Mouse (Mus musculus): ENCODE results near the gene Strip2. TPM values are rescaled to one million over a fixed set of nuclear protein-coding genes. Genes with fewer than 3 reads are reported as not detected.
A peak's percentile ranks its signal among the peaks of the same experiment; 100 is the strongest.

The Strip2 gene
- total and polyA plus RNA-seq, 3 experiments, result 0.42 to 1.4 (median 1.3) TPM

DNA sequence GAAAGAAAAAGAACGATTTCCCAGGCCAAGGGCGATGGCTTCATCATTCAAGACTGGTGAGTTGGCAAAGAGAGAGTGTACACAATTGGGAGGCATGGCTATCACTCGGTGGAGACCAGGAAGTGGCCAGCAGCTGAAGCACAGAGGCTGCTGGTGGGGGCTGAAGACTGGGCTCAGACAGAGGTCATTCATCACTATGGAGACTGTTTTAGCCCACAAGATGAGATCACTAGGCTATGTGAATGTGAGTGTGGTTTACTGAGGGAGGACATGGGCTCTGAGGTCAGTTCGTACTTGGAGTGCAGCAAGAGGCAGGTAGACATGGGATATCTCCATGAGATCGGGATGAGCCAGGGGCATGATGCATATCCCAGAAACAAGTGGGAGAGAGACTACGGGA is 63.6 kb downstream of the Strip2 start:
- in situ Hi-C loops (cut with MboI; ENCODE audit: low pct_ligation_motif_present, low pct_unique_long_range_greater_than_20kb, low sequenced_read_pairs), result no loop called here
- no peak for DNase-seq (ENCODE audit: extremely low read depth)
- no peak for TF ChIP-seq ZKSCAN1 (IDR thresholded peaks at IDR 0.05; ENCODE audit: borderline replicate concordance, low read depth, low read length)
- no peak for TF ChIP-seq TCF12 (IDR thresholded peaks at IDR 0.05; ENCODE audit: low read depth, low read length)
- no peak for TF ChIP-seq ZNF384 (IDR thresholded peaks at IDR 0.05; ENCODE audit: low read depth, low read length)
- TF ChIP-seq NELFE (IDR thresholded peaks at IDR 0.05; ENCODE audit: low read depth, low read length), result no peak
- no peak for TF ChIP-seq MAZ (IDR thresholded peaks at IDR 0.05; ENCODE audit: low read depth, low read length)
- no peak for TF ChIP-seq IRF4 (IDR thresholded peaks at IDR 0.05; ENCODE audit: low read depth, low read length)
- TF ChIP-seq GABPA (IDR thresholded peaks at IDR 0.05; ENCODE audit: insufficient replicate concordance, low read depth, low read length), result no peak
- TF ChIP-seq CHD1 (IDR thresholded peaks at IDR 0.05; ENCODE audit: low read depth, low read length), result no peak
- no peak for TF ChIP-seq EP300 (IDR thresholded peaks at IDR 0.05; ENCODE audit: low read length)
- TF ChIP-seq POLR2AphosphoS2 (IDR thresholded peaks at IDR 0.05; ENCODE audit: low read depth, low read length), result no peak
- no peak for TF ChIP-seq ETS1 (conservative IDR thresholded peaks at IDR 0.05; ENCODE audit: low read depth, low read length)
- Histone ChIP-seq H3K27me3 (replicated peaks) (peaks cover under 1% of the 10 kb centered on the region), H3K27ac (ENCODE audit: insufficient read depth, low read depth) (no peak overlapping the region), H3K9ac (ENCODE audit: insufficient read depth, low read depth) (no peak overlapping the region), H3K9me3 (replicated peaks; ENCODE audit: low read length) (peaks cover 3% of the 10 kb centered on the region), H3K4me3 (replicated peaks in 1 of 3; ENCODE audit: low read depth in 2 of 3, low read length in 2 of 3, poor library complexity in 1 of 3) (no peak overlapping the region), H3K36me3 (replicated peaks in 1 of 2; ENCODE audit: control insufficient read depth in 1 of 2, insufficient read depth in 1 of 2, low read length in 1 of 2) (no peaks in the 10 kb centered on the region), H3K4me1 (ENCODE audit: control insufficient read depth in 1 of 2, insufficient read depth in 2 of 2) (peaks cover 3 to 5% of the 10 kb centered on the region in 2 experiments; a peak in 1 of 4 replicates), H3K4me2 (ENCODE audit: insufficient read depth, low read depth, poor library complexity, severe bottlenecking) (no peak overlapping the region), H3K79me2 (replicated peaks; ENCODE audit: control insufficient read depth, extremely low read depth, insufficient read depth, poor library complexity, severe bottlenecking) (no peaks in the 10 kb centered on the region)
- dilution Hi-C loops (cut with MboI; ENCODE audit: extremely low pct_ligation_motif_present, extremely low pct_unique_long_range_greater_than_20kb, low sequenced_read_pairs), result no loop called here

DNA sequence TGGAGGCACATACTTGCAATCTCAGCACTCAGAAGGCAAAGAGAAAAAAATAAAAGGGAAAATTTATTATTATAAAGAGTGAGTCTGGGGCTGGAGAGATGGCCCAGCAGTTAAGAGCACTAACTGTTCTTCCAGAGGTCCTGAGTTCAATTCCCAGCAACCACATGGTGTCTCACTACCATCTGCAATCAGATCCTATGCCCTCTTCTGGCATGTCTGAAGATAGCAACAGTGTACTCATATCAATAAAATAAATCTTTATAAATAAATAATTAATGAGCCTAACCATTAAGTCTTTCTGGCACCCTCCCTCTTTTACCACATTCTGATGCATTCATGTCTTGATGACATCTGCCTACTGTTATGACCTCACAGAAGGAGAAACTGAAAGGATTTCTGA is 65.0 kb downstream of the Strip2 start:
- DNase-seq (ENCODE audit: extremely low read depth), result no peak
- dilution Hi-C loops (cut with MboI; ENCODE audit: extremely low pct_ligation_motif_present, extremely low pct_unique_long_range_greater_than_20kb, low sequenced_read_pairs) (no loop called here), in situ Hi-C loops (cut with MboI; ENCODE audit: low pct_ligation_motif_present, low pct_unique_long_range_greater_than_20kb, low sequenced_read_pairs) (no loop called here)

More for the DNA sequence above, 65.0 kb downstream of the Strip2 start:
- TF ChIP-seq KAT2A (IDR thresholded peaks at IDR 0.05; ENCODE audit: insufficient replicate concordance, low read length) (no peak), ETS1 (conservative IDR thresholded peaks at IDR 0.05; ENCODE audit: low read depth, low read length) (no peak), UBTF (IDR thresholded peaks at IDR 0.05; ENCODE audit: low read depth, low read length) (no peak), JUND (conservative IDR thresholded peaks at IDR 0.05; ENCODE audit: low read depth, low read length) (no peak), CTCF (conservative IDR thresholded peaks at IDR 0.05 in 1 of 2, IDR thresholded peaks at IDR 0.05 in 1 of 2; ENCODE audit: low read depth in 2 of 2, low read length in 2 of 2) (peak in 1 of 2 experiments; percentile 62; a peak in 2 of 4 replicates), MAFK (IDR thresholded peaks at IDR 0.05; ENCODE audit: insufficient replicate concordance, low read length) (no peak), ELF1 (IDR thresholded peaks at IDR 0.05; ENCODE audit: low read depth, low read length) (no peak), CHD2 (IDR thresholded peaks at IDR 0.05; ENCODE audit: low read length) (no peak), SMC3 (IDR thresholded peaks at IDR 0.05; ENCODE audit: low read depth, low read length) (peak; percentile 33), TBP (conservative IDR thresholded peaks at IDR 0.05; ENCODE audit: low read depth, low read length) (no peak), HCFC1 (IDR thresholded peaks at IDR 0.05; ENCODE audit: low read depth, low read length) (no peak), ZNF384 (IDR thresholded peaks at IDR 0.05; ENCODE audit: low read depth, low read length) (no peak), MEF2A (IDR thresholded peaks at IDR 0.05; ENCODE audit: borderline replicate concordance, low read depth, low read length) (no peak), EP300 (IDR thresholded peaks at IDR 0.05; ENCODE audit: low read length) (no peak), E2F4 (IDR thresholded peaks at IDR 0.05; ENCODE audit: insufficient replicate concordance, low read depth, low read length) (no peak), BHLHE40 (IDR thresholded peaks at IDR 0.05; ENCODE audit: low read depth, low read length) (no peak), ZKSCAN1 (IDR thresholded peaks at IDR 0.05; ENCODE audit: borderline replicate concordance, low read depth, low read length) (no peak), USF1 (IDR thresholded peaks at IDR 0.05; ENCODE audit: low read depth, low read length) (no peak), JUN (IDR thresholded peaks at IDR 0.05; ENCODE audit: insufficient read depth, low read depth, low read length) (no peak), ZMIZ1 (IDR thresholded peaks at IDR 0.05; ENCODE audit: low read depth, low read length) (no peak), NRF1 (IDR thresholded peaks at IDR 0.05; ENCODE audit: low read depth, low read length) (no peak), CHD1 (IDR thresholded peaks at IDR 0.05; ENCODE audit: low read depth, low read length) (no peak), MYC (IDR thresholded peaks at IDR 0.05; ENCODE audit: low read depth, low read length) (0 out of 2 replicates have a peak, but pooled peaks have one; percentile 19), ZC3H11A (IDR thresholded peaks at IDR 0.05; ENCODE audit: low read depth, low read length) (no peak), USF2 (conservative IDR thresholded peaks at IDR 0.05; ENCODE audit: low read depth, low read length) (no peak), IRF4 (IDR thresholded peaks at IDR 0.05; ENCODE audit: low read depth, low read length) (no peak)
- Histone ChIP-seq H3K27ac (ENCODE audit: insufficient read depth, low read depth) (no peak overlapping the region), H3K9ac (ENCODE audit: insufficient read depth, low read depth) (no peak overlapping the region), H3K27me3 (replicated peaks) (peaks cover 3% of the 10 kb centered on the region), H3K4me2 (ENCODE audit: insufficient read depth, low read depth, poor library complexity, severe bottlenecking) (no peak overlapping the region), H3K4me3 (replicated peaks in 1 of 3; ENCODE audit: low read depth in 2 of 3, low read length in 2 of 3, poor library complexity in 1 of 3) (no peak overlapping the region), H3K9me3 (replicated peaks; ENCODE audit: low read length) (peaks cover 3% of the 10 kb centered on the region), H3K79me2 (replicated peaks; ENCODE audit: control insufficient read depth, extremely low read depth, insufficient read depth, poor library complexity, severe bottlenecking) (no peaks in the 10 kb centered on the region), H3K4me1 (ENCODE audit: control insufficient read depth in 1 of 2, insufficient read depth in 2 of 2) (peaks cover 4 to 9% of the 10 kb centered on the region in 2 experiments; a peak in 3 of 4 replicates), H3K36me3 (replicated peaks in 1 of 2; ENCODE audit: control insufficient read depth in 1 of 2, insufficient read depth in 1 of 2, low read length in 1 of 2) (no peaks in the 10 kb centered on the region)
